Mouse (Mus musculus): Measurements from ENCODE around the gene Wdr47. TPM values are rescaled to one million over a fixed set of nuclear protein-coding genes. Genes with fewer than 3 reads are reported as not detected.

The Wdr47 gene
- 16.9 and 17.2 TPM in 2 replicates for polyA plus RNA-seq (2014; fragmentation: Nextera tagmentation; extraction: Ambion mirVana)

- Histone ChIP-seq H3K4me1 (ENCODE audit: control insufficient read depth, insufficient read depth, low read length) (no peaks in the 10 kb centered on the region; the same call in 1 of the 2 replicates), H3K36me3 (replicated peaks; ENCODE audit: control insufficient read depth, insufficient read depth, low read depth, low read length) (no peaks in the 10 kb centered on the region), H3K27ac (replicated peaks; ENCODE audit: low read depth, low read length) (peak within 1 kb of the TSS; percentile 31; the same call in 1 of the 2 replicates), H3K27me3 (ENCODE audit: control insufficient read depth, insufficient read depth, low read length) (no peaks in the 10 kb centered on the region), H3K4me3 (ENCODE audit: low read depth, low read length) (peak within 1 kb of the TSS; percentile 73), H3K4me2 (ENCODE audit: low read depth, low read length) (peak within 1 kb of the TSS; percentile 97), H3K9ac (replicated peaks; ENCODE audit: low read length) (peak within 1 kb of the TSS; percentile 74), H3K9me3 (replicated peaks; ENCODE audit: control insufficient read depth, low read length) (no peaks in the 10 kb centered on the region)
- 5% methylated on average over 44 of the region's 44 CpGs for WGBS
- peak; percentile 97 for DNase-seq (ENCODE audit: low spot score)
- peak; percentile 99 for ATAC-seq (replicated peaks; ENCODE audit: insufficient number of reproducible peaks, low FRiP score, low TSS enrichment, low read depth)
These were observed at the start of gene Wdr47 for GRCm38 (mm10) chr3:108590786-108591529. Wdr47 (plus strand) TSS chr3:108591279.

- WGBS = 82% methylated on average over 11 of the region's 11 CpGs
- Histone ChIP-seq H3K27ac (replicated peaks; ENCODE audit: low read depth, low read length) (no peak overlapping the region), H3K4me1 (ENCODE audit: control insufficient read depth, insufficient read depth, low read length) (no peaks in the 10 kb centered on the region), H3K4me3 (ENCODE audit: low read depth, low read length) (no peak overlapping the region), H3K9ac (replicated peaks; ENCODE audit: low read length) (no peak overlapping the region), H3K9me3 (replicated peaks; ENCODE audit: control insufficient read depth, low read length) (no peaks in the 10 kb centered on the region), H3K27me3 (ENCODE audit: control insufficient read depth, insufficient read depth, low read length) (no peaks in the 10 kb centered on the region), H3K4me2 (ENCODE audit: low read depth, low read length) (no peak overlapping the region), H3K36me3 (replicated peaks; ENCODE audit: control insufficient read depth, insufficient read depth, low read depth, low read length) (no peaks in the 10 kb centered on the region)
- ATAC-seq (replicated peaks; ENCODE audit: insufficient number of reproducible peaks, low FRiP score, low TSS enrichment, low read depth) = no peak
- DNase-seq (ENCODE audit: low spot score) = no peak
These were observed 48.8 kb upstream of the Wdr47 start for GRCm38 (mm10) chr3:108542299-108542698.

- DNase-seq (ENCODE audit: low spot score) (peak; percentile 52), ATAC-seq (replicated peaks; ENCODE audit: insufficient number of reproducible peaks, low FRiP score, low TSS enrichment, low read depth) (peak; percentile 63)
- Histone ChIP-seq H3K9me3 (replicated peaks; ENCODE audit: control insufficient read depth, low read length) (no peaks in the 10 kb centered on the region), H3K4me1 (ENCODE audit: control insufficient read depth, insufficient read depth, low read length) (no peaks in the 10 kb centered on the region), H3K4me2 (ENCODE audit: low read depth, low read length) (peak overlapping the region; percentile 74), H3K36me3 (replicated peaks; ENCODE audit: control insufficient read depth, insufficient read depth, low read depth, low read length) (no peaks in the 10 kb centered on the region), H3K9ac (replicated peaks; ENCODE audit: low read length) (peak overlapping the region; percentile 96), H3K27me3 (ENCODE audit: control insufficient read depth, insufficient read depth, low read length) (no peaks in the 10 kb centered on the region), H3K27ac (replicated peaks; ENCODE audit: low read depth, low read length) (peak overlapping the region; percentile 78), H3K4me3 (ENCODE audit: low read depth, low read length) (peak overlapping the region; percentile 94)
- WGBS = 1% methylated on average over 42 of the region's 42 CpGs
These were observed 36.9 kb upstream of the Wdr47 start for GRCm38 (mm10) chr3:108554111-108554561.

GRCm38 (mm10) chr3:108554587-108555312 lies 36.3 kb upstream of the Wdr47 start:
- WGBS = 18% methylated on average over 21 of the region's 22 CpGs
- DNase-seq (ENCODE audit: low spot score) (peak; percentile 98), ATAC-seq (replicated peaks; ENCODE audit: insufficient number of reproducible peaks, low FRiP score, low TSS enrichment, low read depth) (peak; percentile 96)
- H3K4me3 ChIP-seq (ENCODE audit: low read depth, low read length) = peak overlapping the region; percentile 94
- H3K9me3 ChIP-seq (replicated peaks; ENCODE audit: control insufficient read depth, low read length) = no peaks in the 10 kb centered on the region
- no peaks in the 10 kb centered on the region for H3K36me3 ChIP-seq (replicated peaks; ENCODE audit: control insufficient read depth, insufficient read depth, low read depth, low read length)
- H3K4me2 ChIP-seq (ENCODE audit: low read depth, low read length) = peak overlapping the region; percentile 74
- H3K4me1 ChIP-seq (ENCODE audit: control insufficient read depth, insufficient read depth, low read length) = no peaks in the 10 kb centered on the region
- H3K27ac ChIP-seq (replicated peaks; ENCODE audit: low read depth, low read length) = peak overlapping the region; percentile 78
- H3K9ac ChIP-seq (replicated peaks; ENCODE audit: low read length) = peak overlapping the region; percentile 96
- H3K27me3 ChIP-seq (ENCODE audit: control insufficient read depth, insufficient read depth, low read length) = no peaks in the 10 kb centered on the region

GRCm38 (mm10) chr3:108557888-108558287 lies 33.2 kb upstream of the Wdr47 start:
- Histone ChIP-seq H3K27ac (replicated peaks; ENCODE audit: low read depth, low read length) (no peak overlapping the region), H3K4me3 (ENCODE audit: low read depth, low read length) (no peak overlapping the region), H3K9me3 (replicated peaks; ENCODE audit: control insufficient read depth, low read length) (no peaks in the 10 kb centered on the region), H3K4me2 (ENCODE audit: low read depth, low read length) (no peak overlapping the region), H3K36me3 (replicated peaks; ENCODE audit: control insufficient read depth, insufficient read depth, low read depth, low read length) (no peaks in the 10 kb centered on the region), H3K4me1 (ENCODE audit: control insufficient read depth, insufficient read depth, low read length) (no peaks in the 10 kb centered on the region), H3K9ac (replicated peaks; ENCODE audit: low read length) (no peak overlapping the region), H3K27me3 (ENCODE audit: control insufficient read depth, insufficient read depth, low read length) (no peaks in the 10 kb centered on the region)
- WGBS = 92% methylated on average over 4 of the region's 4 CpGs
- DNase-seq (ENCODE audit: low spot score) (no peak), ATAC-seq (replicated peaks; ENCODE audit: insufficient number of reproducible peaks, low FRiP score, low TSS enrichment, low read depth) (no peak)

GRCm38 (mm10) chr3:108562133-108562730 lies 28.8 kb upstream of the Wdr47 start, which contains the start of gene Tmem167b:
Tmem167b (minus strand) TSS chr3:108562466.
- DNase-seq (ENCODE audit: low spot score) (peak; percentile 100), ATAC-seq (replicated peaks; ENCODE audit: insufficient number of reproducible peaks, low FRiP score, low TSS enrichment, low read depth) (peak; percentile 95)
- H3K4me1 ChIP-seq (ENCODE audit: control insufficient read depth, insufficient read depth, low read length) = no peaks in the 10 kb centered on the region
- H3K4me3 ChIP-seq (ENCODE audit: low read depth, low read length) = peak within 1 kb of the TSS; percentile 89
- no peaks in the 10 kb centered on the region for H3K9me3 ChIP-seq (replicated peaks; ENCODE audit: control insufficient read depth, low read length)
- no peaks in the 10 kb centered on the region for H3K27me3 ChIP-seq (ENCODE audit: control insufficient read depth, insufficient read depth, low read length)
- H3K36me3 ChIP-seq (replicated peaks; ENCODE audit: control insufficient read depth, insufficient read depth, low read depth, low read length) = no peaks in the 10 kb centered on the region
- H3K4me2 ChIP-seq (ENCODE audit: low read depth, low read length) = peak within 1 kb of the TSS; percentile 71
- peak within 1 kb of the TSS; percentile 81 for H3K27ac ChIP-seq (replicated peaks; ENCODE audit: low read depth, low read length)
- peak within 1 kb of the TSS; percentile 78 for H3K9ac ChIP-seq (replicated peaks; ENCODE audit: low read length)
- WGBS = under 1% methylated on average over 43 of the region's 45 CpGs

GRCm38 (mm10) chr3:108562777-108563271 lies 28.3 kb upstream of the Wdr47 start:
- Histone ChIP-seq H3K9ac (replicated peaks; ENCODE audit: low read length) (peak overlapping the region; percentile 47), H3K9me3 (replicated peaks; ENCODE audit: control insufficient read depth, low read length) (no peaks in the 10 kb centered on the region), H3K27me3 (ENCODE audit: control insufficient read depth, insufficient read depth, low read length) (no peaks in the 10 kb centered on the region), H3K4me3 (ENCODE audit: low read depth, low read length) (peak overlapping the region; percentile 89), H3K36me3 (replicated peaks; ENCODE audit: control insufficient read depth, insufficient read depth, low read depth, low read length) (no peaks in the 10 kb centered on the region), H3K27ac (replicated peaks; ENCODE audit: low read depth, low read length) (peak overlapping the region; percentile 81), H3K4me1 (ENCODE audit: control insufficient read depth, insufficient read depth, low read length) (no peaks in the 10 kb centered on the region), H3K4me2 (ENCODE audit: low read depth, low read length) (peak overlapping the region; percentile 71)
- peak; percentile 37 for DNase-seq (ENCODE audit: low spot score)
- 8% methylated on average over 15 of the region's 15 CpGs for WGBS
- ATAC-seq (replicated peaks; ENCODE audit: insufficient number of reproducible peaks, low FRiP score, low TSS enrichment, low read depth) = peak; percentile 45; the same call in 1 of the 2 replicates

Data from embryonic facial prominence, embryonic 11.5 days (tissue).